Mouse (Mus musculus) embryonic facial prominence, embryonic 14.5 days (tissue): ENCODE results near the gene Vmp1. TPM values are rescaled to one million over a fixed set of nuclear protein-coding genes. Genes with fewer than 3 reads are reported as not detected.

Experiments
- ATAC-seq: fragments of 200-750 bp; cut with Nextera tagmentation; 2 replicates; pipeline ENCODE4 v1.8.0; 2017; ENCODE audit warnings: low read depth, moderate number of reproducible peaks, moderate TSS enrichment
- DNase-seq: peaks from one replicate; pipeline ENCODE4 v3.0.0-alpha.2; 2015; ENCODE audit warnings: low spot score
- H3K27ac ChIP-seq: fragments of 300-500 bp; sonication (generic); replicated peaks from 2 replicates; pipeline ENCODE4 v1.5.1; 2014; ENCODE audit warnings: low read depth, mild to moderate bottlenecking, low read length, moderate library complexity
- H3K27me3 ChIP-seq: fragments of 300-500 bp; sonication (generic); replicated peaks from 2 replicates; pipeline ENCODE4 v1.6.1; 2014; ENCODE audit warnings: low read length; ENCODE audit not compliant: control insufficient read depth, insufficient read depth
- H3K36me3 ChIP-seq: fragments of 300-500 bp; sonication (generic); 2 replicates; pipeline ENCODE4 v1.6.1; 2014; ENCODE audit warnings: low read length, mixed read lengths; ENCODE audit not compliant: control insufficient read depth, insufficient read depth
- H3K4me1 ChIP-seq: fragments of 300-500 bp; sonication (generic); 2 replicates; pipeline ENCODE4 v1.6.1; 2014; ENCODE audit warnings: antibody characterized with exemption, low read length; ENCODE audit not compliant: control insufficient read depth, insufficient read depth
- H3K4me2 ChIP-seq: fragments of 300-500 bp; sonication (generic); 2 replicates; pipeline ENCODE4 v1.6.1; 2014; ENCODE audit warnings: low read depth, mild to moderate bottlenecking, low read length, moderate library complexity, mixed read lengths
- H3K4me3 ChIP-seq: fragments of 300-500 bp; sonication (generic); 2 replicates; pipeline ENCODE4 v1.5.1; 2014; ENCODE audit warnings: low read depth, mild to moderate bottlenecking, low read length
- H3K9ac ChIP-seq: fragments of 300-500 bp; sonication (generic); 2 replicates; pipeline ENCODE4 v1.6.1; 2014; ENCODE audit warnings: low read depth, mild to moderate bottlenecking, low read length, moderate library complexity, mixed read lengths
- H3K9me3 ChIP-seq: fragments of 300-500 bp; sonication (generic); 2 replicates; pipeline ENCODE4 v1.6.1; 2016; ENCODE audit warnings: low read length; ENCODE audit not compliant: control insufficient read depth
- WGBS: fragments of 180-500 bp; shearing (Covaris S2); extraction: QIAGEN DNeasy Blood & Tissue Kit; methylation state at CpG from one replicate; pipeline ENCODE4 v1.1.7; 2014; 5-methylcytosine and 5-hydroxymethylcytosine counted together
- polyA plus RNA-seq: library from polyadenylated mRNA; unstranded; fragments of >200 nt; fragmentation: Nextera tagmentation; extraction: Ambion mirVana; gene quantifications from 2 replicates; pipeline ENCODE4 v1.2.1, GENCODE M21; 2014

Vmp1 gene
- polyA plus RNA-seq, 1 experiment from 2014 or later = 86.6 TPM

DNA sequence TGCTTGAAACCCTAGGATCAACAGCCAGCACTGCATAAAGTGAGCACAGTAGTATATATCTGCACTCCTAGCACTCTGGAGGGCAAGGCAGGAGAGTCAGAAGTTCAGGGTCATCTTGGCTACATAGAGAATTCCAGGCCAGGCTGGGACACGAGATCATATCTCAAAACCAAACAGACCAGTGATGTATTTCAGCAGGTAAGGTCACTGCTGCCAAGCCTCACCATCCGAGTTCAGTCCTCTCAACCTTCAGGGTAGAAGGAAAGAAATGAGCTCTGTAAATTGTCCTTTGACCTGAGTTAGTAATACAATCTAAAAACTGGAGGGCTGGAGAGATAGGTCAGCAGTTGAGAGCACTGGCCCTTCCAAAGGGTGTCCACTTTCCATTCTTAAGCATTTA is 109.2 kb downstream of the Vmp1 start:
- no peak for ATAC-seq
- DNase-seq = no peak
- H3K9ac ChIP-seq = no peak overlapping the region
- no peak overlapping the region for H3K4me2 ChIP-seq
- 53% methylated on average over 2 of the region's 2 CpGs for WGBS
- H3K27me3 ChIP-seq = no peaks in the 10 kb centered on the region
- no peaks in the 10 kb centered on the region for H3K36me3 ChIP-seq
- no peak overlapping the region for H3K4me3 ChIP-seq
- H3K4me1 ChIP-seq = peaks cover 28% of the 10 kb centered on the region
- H3K9me3 ChIP-seq = no peaks in the 10 kb centered on the region
- H3K27ac ChIP-seq = no peak overlapping the region

DNA sequence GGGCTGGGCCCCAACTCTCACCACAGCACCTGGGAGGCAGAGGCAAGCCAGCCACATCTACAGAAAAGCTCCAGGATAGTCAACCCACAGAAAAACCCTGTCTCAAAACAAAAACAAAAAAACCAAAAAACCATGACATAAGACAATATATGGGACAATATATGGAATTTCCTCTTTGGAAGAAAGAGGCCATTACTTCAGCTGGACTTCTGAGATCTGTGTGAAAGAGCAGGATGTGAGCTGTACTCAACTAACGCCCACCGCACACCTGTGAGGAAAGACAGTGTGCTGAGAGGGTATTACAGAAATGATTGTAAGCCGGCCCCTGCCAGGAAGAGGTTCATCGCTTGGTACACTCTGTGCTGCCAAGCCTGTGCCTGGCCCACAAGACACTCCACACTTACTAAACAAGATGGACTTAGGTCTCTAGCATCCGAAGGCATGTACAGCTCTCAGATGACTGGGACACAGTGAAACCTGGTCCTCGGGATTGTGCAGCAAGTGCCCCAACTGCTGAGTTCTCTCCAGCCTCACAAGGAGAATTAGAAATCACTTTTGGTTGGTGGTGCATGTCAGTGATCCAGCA is 109.9 kb downstream of the Vmp1 start:
- Histone ChIP-seq H3K9ac (no peak overlapping the region), H3K4me2 (no peak overlapping the region), H3K27me3 (no peaks in the 10 kb centered on the region), H3K27ac (no peak overlapping the region), H3K4me1 (peaks cover 24% of the 10 kb centered on the region), H3K9me3 (no peaks in the 10 kb centered on the region), H3K36me3 (no peaks in the 10 kb centered on the region), H3K4me3 (no peak overlapping the region)
- WGBS = 88% methylated on average over 6 of the region's 6 CpGs
- ATAC-seq (no peak), DNase-seq (no peak)

DNA sequence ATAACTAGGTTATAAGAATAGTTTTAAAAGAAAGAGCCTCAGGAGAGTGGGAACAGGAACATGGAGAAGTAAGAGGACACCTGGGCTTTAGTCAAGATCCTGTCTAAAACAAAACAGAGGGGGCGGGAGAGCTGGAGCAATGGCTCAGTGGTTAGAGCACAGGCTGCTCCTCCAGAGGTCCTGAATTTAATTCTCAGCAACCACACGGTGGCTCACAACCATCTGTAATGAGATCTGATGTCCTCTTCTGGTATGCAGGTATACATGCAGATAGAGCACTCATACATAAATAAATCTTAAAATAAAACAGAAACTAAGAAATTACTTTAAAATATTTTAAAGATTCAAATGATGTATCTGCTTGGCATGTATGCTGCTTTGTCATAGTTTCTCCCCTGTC is 111.0 kb downstream of the Vmp1 start:
- Histone ChIP-seq H3K9me3 (no peaks in the 10 kb centered on the region), H3K27ac (peak overlapping the region; percentile 80; the same call in 1 of the 2 replicates), H3K9ac (no peak overlapping the region), H3K4me1 (peaks cover 24% of the 10 kb centered on the region), H3K4me2 (no peak overlapping the region), H3K27me3 (no peaks in the 10 kb centered on the region), H3K4me3 (no peak overlapping the region), H3K36me3 (no peaks in the 10 kb centered on the region)
- 62% methylated on average over 2 of the region's 2 CpGs for WGBS
- ATAC-seq (no peak), DNase-seq (no peak)

DNA sequence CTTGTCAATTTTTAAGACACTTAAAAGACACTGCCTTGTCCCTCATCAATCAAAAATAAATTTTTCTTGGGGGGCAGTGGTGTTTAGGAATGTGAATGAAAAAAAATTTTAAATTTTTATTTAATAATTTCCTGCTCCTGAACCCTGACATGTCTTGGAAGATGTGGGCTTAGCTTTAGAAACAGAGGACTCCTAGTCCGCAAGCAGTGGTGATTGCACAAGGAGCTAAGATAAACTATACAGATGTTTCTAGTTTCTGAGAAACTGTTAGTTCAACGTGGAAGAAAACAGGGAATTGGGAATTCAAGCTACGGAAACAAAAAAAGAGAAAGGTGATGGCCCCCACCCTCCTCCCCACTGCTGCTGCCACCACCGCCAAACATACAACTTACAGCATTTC is 111.8 kb downstream of the Vmp1 start:
- 38% methylated on average over 4 of the region's 4 CpGs for WGBS
- Histone ChIP-seq H3K36me3 (no peaks in the 10 kb centered on the region), H3K9ac (no peak overlapping the region), H3K9me3 (no peaks in the 10 kb centered on the region), H3K27me3 (no peaks in the 10 kb centered on the region), H3K4me1 (peaks cover 24% of the 10 kb centered on the region), H3K4me3 (no peak overlapping the region), H3K4me2 (0 out of 2 replicates have a peak overlapping the region, but pooled peaks have one; percentile 33), H3K27ac (peak overlapping the region; percentile 80)
- DNase-seq = no peak
- no peak for ATAC-seq

DNA sequence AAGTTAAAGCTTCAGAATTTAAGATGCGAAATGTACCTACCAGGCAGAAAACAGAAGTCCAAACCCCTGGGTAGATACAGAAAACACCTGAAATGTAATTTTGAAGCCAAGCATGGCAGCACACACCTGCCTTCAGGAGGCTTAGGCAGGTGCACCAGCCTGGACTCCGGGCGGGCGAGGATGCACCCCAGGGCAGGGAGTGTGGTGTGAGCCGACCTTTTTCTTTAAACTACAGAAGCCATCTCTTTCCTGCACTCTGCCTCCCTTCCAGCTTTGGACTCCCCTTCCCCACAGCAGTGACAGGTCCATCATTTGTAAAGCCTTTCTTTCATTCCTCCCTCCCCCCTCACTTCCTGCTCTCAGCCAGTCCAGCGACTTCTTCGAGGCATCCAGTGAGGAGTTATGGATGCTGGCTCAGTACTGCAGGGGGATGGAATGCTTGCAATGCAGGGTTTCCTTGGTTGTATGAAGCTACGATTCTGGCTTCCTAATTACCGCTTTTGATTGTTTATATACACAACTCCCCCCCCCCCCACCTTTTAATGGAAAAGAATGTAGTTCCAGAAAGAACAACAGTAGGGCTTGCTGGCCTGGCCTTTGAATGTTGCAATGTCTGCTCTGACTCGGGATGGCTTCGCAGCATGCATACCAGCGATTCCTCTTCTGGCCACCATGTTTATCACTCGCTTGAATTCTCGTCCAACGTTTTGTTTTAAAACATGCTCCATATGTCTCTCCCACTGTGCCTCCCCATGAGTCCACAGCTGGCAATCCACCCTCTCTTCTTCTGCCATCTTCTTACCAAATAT is 112.4 kb downstream of the Vmp1 start:
- H3K4me3 ChIP-seq = no peak overlapping the region
- no peaks in the 10 kb centered on the region for H3K9me3 ChIP-seq
- peaks cover 24% of the 10 kb centered on the region for H3K4me1 ChIP-seq
- H3K27ac ChIP-seq = peak overlapping the region; percentile 80
- H3K36me3 ChIP-seq = no peaks in the 10 kb centered on the region
- DNase-seq = peak; percentile 75
- WGBS = 15% methylated on average over 15 of the region's 15 CpGs
- peak overlapping the region; percentile 33 for H3K4me2 ChIP-seq
- ATAC-seq = peak; percentile 42
- H3K9ac ChIP-seq = no peak overlapping the region
- H3K27me3 ChIP-seq = no peaks in the 10 kb centered on the region

DNA sequence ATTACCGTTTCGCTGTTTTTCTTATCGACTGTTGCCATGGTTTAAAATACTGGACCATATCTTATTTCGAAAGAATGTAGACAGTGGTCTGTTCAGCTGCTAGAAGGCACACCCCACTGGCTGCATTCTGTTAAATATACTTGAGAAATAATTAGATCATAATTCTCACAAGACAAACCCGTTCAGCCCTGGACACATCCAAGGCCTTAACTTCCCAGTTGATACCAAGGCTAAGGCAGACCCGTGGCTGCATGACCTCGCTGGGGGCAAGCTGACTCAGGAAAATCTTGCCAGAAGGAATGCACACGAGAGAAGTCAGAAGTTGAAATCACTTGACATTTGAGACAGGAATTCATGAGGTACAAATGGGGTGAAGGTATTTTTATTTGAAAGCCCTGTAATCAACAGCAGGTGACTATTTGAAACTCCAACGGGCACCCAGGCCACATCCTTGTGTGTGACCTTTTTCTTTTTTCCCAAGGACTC is 113.3 kb downstream of the Vmp1 start:
- no peaks in the 10 kb centered on the region for H3K27me3 ChIP-seq
- ATAC-seq = peak; percentile 59; the same call in 1 of the 2 replicates
- 12% methylated on average over 9 of the region's 9 CpGs for WGBS

DNA sequence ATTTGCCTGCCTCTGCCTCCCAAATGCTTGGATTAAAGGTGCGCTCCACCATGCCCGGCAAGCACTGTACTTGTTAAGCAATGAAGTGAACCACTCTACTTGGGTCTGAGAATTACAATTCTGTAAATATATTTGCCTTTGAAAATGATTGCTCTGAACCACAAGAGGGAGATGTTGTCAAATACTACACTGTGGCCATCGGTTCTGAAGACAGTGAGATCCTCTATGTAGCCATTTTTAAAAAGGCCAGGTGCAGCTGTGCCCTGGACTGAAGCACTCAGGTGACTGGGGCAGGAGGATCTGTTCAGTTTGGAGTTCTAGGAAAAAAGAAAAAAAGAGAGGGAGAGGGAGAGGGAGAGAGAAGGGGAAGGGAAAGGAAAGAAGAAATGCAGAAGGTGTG is 115.2 kb downstream of the Vmp1 start:
- no peak overlapping the region for H3K27ac ChIP-seq
- no peak overlapping the region for H3K4me2 ChIP-seq
- H3K9ac ChIP-seq = no peak overlapping the region
- H3K27me3 ChIP-seq = no peaks in the 10 kb centered on the region
- no peak overlapping the region for H3K4me3 ChIP-seq
- peak; percentile 62 for DNase-seq
- no peaks in the 10 kb centered on the region for H3K9me3 ChIP-seq
- no peak; the same call in 1 of the 2 replicates for ATAC-seq
- WGBS = 63% methylated on average over 3 of the region's 3 CpGs
- H3K36me3 ChIP-seq = peaks cover 3% of the 10 kb centered on the region; the same call in 1 of the 2 replicates
- H3K4me1 ChIP-seq = peaks cover 24% of the 10 kb centered on the region

More for the DNA sequence above, 113.3 kb downstream of the Vmp1 start:
- Histone ChIP-seq H3K27ac (peak overlapping the region; percentile 80), H3K4me3 (no peak overlapping the region), H3K36me3 (peaks cover 3% of the 10 kb centered on the region; the same call in 1 of the 2 replicates), H3K4me1 (peaks cover 24% of the 10 kb centered on the region), H3K4me2 (peak overlapping the region; percentile 11; the same call in 1 of the 2 replicates), H3K9ac (no peak overlapping the region), H3K9me3 (no peaks in the 10 kb centered on the region)
- peak; percentile 83 for DNase-seq

DNA sequence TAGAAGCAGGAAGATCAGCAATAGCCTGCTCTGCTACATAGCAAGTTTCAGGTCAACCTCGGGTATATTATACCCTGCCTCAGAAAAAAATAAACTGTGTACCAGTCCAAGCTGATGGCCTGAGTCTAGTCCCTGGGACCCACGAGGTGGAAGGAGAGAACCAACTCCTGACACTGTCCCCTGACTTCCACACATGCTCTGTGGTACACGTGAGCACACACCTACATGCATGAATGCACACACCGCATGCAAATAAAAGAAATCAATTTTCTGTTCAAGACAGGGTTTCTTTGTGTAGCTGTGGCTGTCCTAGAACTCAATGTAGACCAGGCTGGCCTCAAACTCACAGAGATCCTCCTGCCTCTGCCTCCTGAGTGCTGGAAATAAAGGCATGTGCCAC is 125.4 kb downstream of the Vmp1 start:
- WGBS = 93% methylated on average over 4 of the region's 4 CpGs

More for the DNA sequence above, 125.4 kb downstream of the Vmp1 start:
- peaks cover 31% of the 10 kb centered on the region for H3K36me3 ChIP-seq
- H3K4me2 ChIP-seq = no peak overlapping the region
- DNase-seq = no peak
- H3K27ac ChIP-seq = no peak overlapping the region
- no peak overlapping the region for H3K4me3 ChIP-seq
- H3K9ac ChIP-seq = no peak overlapping the region
- no peaks in the 10 kb centered on the region for H3K9me3 ChIP-seq
- H3K27me3 ChIP-seq = no peaks in the 10 kb centered on the region
- ATAC-seq = no peak
- no peaks in the 10 kb centered on the region for H3K4me1 ChIP-seq
